Mouse (Mus musculus) liver, embryonic 15.5 days (tissue): ENCODE results near the gene Fcna. TPM values are rescaled to one million over a fixed set of nuclear protein-coding genes. Genes with fewer than 3 reads are reported as not detected.

ENCODE experiments used
- ATAC-seq: fragments of 200-750 bp; cut with Nextera tagmentation; 2 replicates; pipeline ENCODE4 v1.8.0; 2017; ENCODE audit warnings: moderate number of reproducible peaks, mild to moderate bottlenecking, moderate library complexity; ENCODE audit not compliant: insufficient read depth
- H3K27ac ChIP-seq: fragments of 300-500 bp; sonication (generic); replicated peaks from 2 replicates; pipeline ENCODE4 v1.5.1; 2015; ENCODE audit warnings: mild to moderate bottlenecking, inconsistent platforms
- H3K27me3 ChIP-seq: fragments of 300-500 bp; sonication (generic); 2 replicates; pipeline ENCODE4 v1.6.1; 2015; ENCODE audit warnings: mild to moderate bottlenecking, inconsistent platforms
- H3K36me3 ChIP-seq: fragments of 300-500 bp; sonication (generic); replicated peaks from 2 replicates; pipeline ENCODE4 v1.6.1; 2015; ENCODE audit warnings: moderate library complexity, mild to moderate bottlenecking, inconsistent platforms
- H3K4me1 ChIP-seq: fragments of 300-500 bp; sonication (generic); replicated peaks from 2 replicates; pipeline ENCODE4 v1.6.1; 2015; ENCODE audit warnings: inconsistent platforms
- H3K4me2 ChIP-seq: fragments of 300-500 bp; sonication (generic); 2 replicates; pipeline ENCODE4 v1.6.1; 2015; ENCODE audit warnings: moderate library complexity, mild to moderate bottlenecking, inconsistent platforms
- H3K4me3 ChIP-seq: fragments of 300-500 bp; sonication (generic); replicated peaks from 2 replicates; pipeline ENCODE4 v1.5.1; 2015; ENCODE audit warnings: mild to moderate bottlenecking, inconsistent platforms
- H3K9ac ChIP-seq: fragments of 300-500 bp; sonication (generic); 2 replicates; pipeline ENCODE4 v1.6.1; 2015; ENCODE audit warnings: moderate library complexity, mild to moderate bottlenecking, inconsistent platforms
- H3K9me3 ChIP-seq: fragments of 300-500 bp; sonication (generic); replicated peaks from 2 replicates; pipeline ENCODE4 v1.6.1; 2016; ENCODE audit warnings: inconsistent platforms
- WGBS: fragments of 180-500 bp; shearing (Covaris S2); methylation state at CpG from one replicate; pipeline ENCODE4 v1.1.7; 2015; ENCODE audit warnings: mixed read lengths; ENCODE audit not compliant: insufficient replicate concordance; 5-methylcytosine and 5-hydroxymethylcytosine counted together
- polyA plus RNA-seq: library from polyadenylated mRNA; unstranded; fragments of >200 nt; fragmentation: Nextera tagmentation; extraction: Ambion mirVana; gene quantifications from 2 replicates; pipeline ENCODE4 v1.2.1, GENCODE M21; 2015

Fcna gene
- polyA plus RNA-seq, result 70.4 and 90.0 TPM in 2 replicates

- no peak within 1 kb of the TSS for H3K4me2 ChIP-seq
- no peaks in the 10 kb centered on the region for H3K27me3 ChIP-seq
- peak; percentile 28; the same call in 1 of the 2 replicates for ATAC-seq
- no peak within 1 kb of the TSS for H3K27ac ChIP-seq
- no peak within 1 kb of the TSS for H3K9ac ChIP-seq
- H3K36me3 ChIP-seq, result no peaks in the 10 kb centered on the region
- no peak within 1 kb of the TSS for H3K4me3 ChIP-seq
- peaks cover 3% of the 10 kb centered on the region; the same call in 1 of the 2 replicates for H3K4me1 ChIP-seq
- H3K9me3 ChIP-seq, result no peaks in the 10 kb centered on the region
- WGBS, result 53% methylated on average over 6 of the region's 6 CpGs
These were observed at the start of gene Fcna for GRCm38 (mm10) chr2:25627811-25628210. Fcna (minus strand) TSS chr2:25628030.

GRCm38 (mm10) chr2:25676486-25676885, 48.7 kb upstream of the Fcna start, which contains the start of gene Lcn6:
Lcn6 (plus strand) TSS chr2:25676786.
- Histone ChIP-seq H3K4me1 (no peaks in the 10 kb centered on the region), H3K4me3 (no peak within 1 kb of the TSS), H3K4me2 (no peak within 1 kb of the TSS), H3K27ac (no peak within 1 kb of the TSS), H3K9ac (no peak within 1 kb of the TSS), H3K36me3 (no peaks in the 10 kb centered on the region), H3K9me3 (no peaks in the 10 kb centered on the region), H3K27me3 (no peaks in the 10 kb centered on the region)
- ATAC-seq, result no peak
- WGBS, result 60% methylated on average over 3 of the region's 3 CpGs

- Histone ChIP-seq H3K27ac (no peak overlapping the region), H3K9ac (no peak overlapping the region), H3K4me3 (no peak overlapping the region), H3K9me3 (no peaks in the 10 kb centered on the region), H3K4me1 (no peaks in the 10 kb centered on the region), H3K4me2 (no peak overlapping the region), H3K36me3 (no peaks in the 10 kb centered on the region), H3K27me3 (no peaks in the 10 kb centered on the region)
- 25% methylated on average over 1 of the region's 1 CpGs for WGBS
- ATAC-seq, result no peak
These were observed 38.7 kb upstream of the Fcna start for GRCm38 (mm10) chr2:25666516-25666915.

- no peak for ATAC-seq
- Histone ChIP-seq H3K9ac (no peak overlapping the region), H3K4me3 (no peak overlapping the region), H3K4me1 (no peaks in the 10 kb centered on the region), H3K27ac (no peak overlapping the region), H3K4me2 (no peak overlapping the region), H3K27me3 (no peaks in the 10 kb centered on the region), H3K9me3 (no peaks in the 10 kb centered on the region), H3K36me3 (no peaks in the 10 kb centered on the region)
- WGBS, result 62% methylated on average over 5 of the region's 5 CpGs
These were observed 36.3 kb upstream of the Fcna start for GRCm38 (mm10) chr2:25664125-25664524.

- WGBS, result 50% methylated on average over 1 of the region's 1 CpGs
- H3K27me3 ChIP-seq, result no peaks in the 10 kb centered on the region
- no peaks in the 10 kb centered on the region for H3K9me3 ChIP-seq
- no peak overlapping the region for H3K9ac ChIP-seq
- H3K36me3 ChIP-seq, result no peaks in the 10 kb centered on the region
- no peaks in the 10 kb centered on the region for H3K4me1 ChIP-seq
- no peak for ATAC-seq
- no peak overlapping the region for H3K27ac ChIP-seq
- H3K4me3 ChIP-seq, result no peak overlapping the region
- no peak overlapping the region for H3K4me2 ChIP-seq
These were observed 35.7 kb upstream of the Fcna start for GRCm38 (mm10) chr2:25663511-25663910.

GRCm38 (mm10) chr2:25661245-25661970, 33.6 kb upstream of the Fcna start:
- no peak overlapping the region for H3K4me2 ChIP-seq
- no peaks in the 10 kb centered on the region for H3K27me3 ChIP-seq
- no peaks in the 10 kb centered on the region for H3K9me3 ChIP-seq
- no peak overlapping the region for H3K4me3 ChIP-seq
- no peak overlapping the region for H3K9ac ChIP-seq
- 63% methylated on average over 6 of the region's 6 CpGs for WGBS
- H3K27ac ChIP-seq, result no peak overlapping the region
- ATAC-seq, result no peak
- no peaks in the 10 kb centered on the region for H3K4me1 ChIP-seq
- H3K36me3 ChIP-seq, result no peaks in the 10 kb centered on the region

- Histone ChIP-seq H3K4me1 (no peaks in the 10 kb centered on the region), H3K36me3 (no peaks in the 10 kb centered on the region), H3K4me2 (no peak overlapping the region), H3K27ac (no peak overlapping the region), H3K4me3 (no peak overlapping the region), H3K27me3 (no peaks in the 10 kb centered on the region), H3K9ac (no peak overlapping the region), H3K9me3 (no peaks in the 10 kb centered on the region)
- WGBS, result 74% methylated on average over 8 of the region's 8 CpGs
- ATAC-seq, result no peak
These were observed 32.4 kb upstream of the Fcna start for GRCm38 (mm10) chr2:25660279-25660678.

- no peaks in the 10 kb centered on the region for H3K36me3 ChIP-seq
- H3K4me3 ChIP-seq, result no peak within 1 kb of the TSS
- H3K9ac ChIP-seq, result no peak within 1 kb of the TSS
- H3K27me3 ChIP-seq, result peaks cover 5% of the 10 kb centered on the region; the same call in 1 of the 2 replicates
- no peak within 1 kb of the TSS for H3K27ac ChIP-seq
- no peak for ATAC-seq
- no peak within 1 kb of the TSS for H3K4me2 ChIP-seq
- H3K9me3 ChIP-seq, result no peaks in the 10 kb centered on the region
- H3K4me1 ChIP-seq, result no peaks in the 10 kb centered on the region
These were observed 29.8 kb upstream of the Fcna start, which contains the start of gene Lcn5 for GRCm38 (mm10) chr2:25657652-25658051. Lcn5 (plus strand) TSS chr2:25657952.

- Histone ChIP-seq H3K27me3 (peaks cover 5% of the 10 kb centered on the region; the same call in 1 of the 2 replicates), H3K36me3 (no peaks in the 10 kb centered on the region), H3K4me1 (no peaks in the 10 kb centered on the region), H3K9ac (no peak overlapping the region), H3K27ac (no peak overlapping the region), H3K9me3 (no peaks in the 10 kb centered on the region), H3K4me2 (no peak overlapping the region), H3K4me3 (no peak overlapping the region)
- no peak for ATAC-seq
- WGBS, result 69% methylated on average over 4 of the region's 4 CpGs
These were observed 29.4 kb upstream of the Fcna start for GRCm38 (mm10) chr2:25657246-25657645.

- H3K36me3 ChIP-seq, result no peaks in the 10 kb centered on the region
- no peak overlapping the region for H3K27ac ChIP-seq
- H3K9me3 ChIP-seq, result no peaks in the 10 kb centered on the region
- no peak overlapping the region for H3K4me3 ChIP-seq
- peaks cover 5% of the 10 kb centered on the region; the same call in 1 of the 2 replicates for H3K27me3 ChIP-seq
- H3K4me1 ChIP-seq, result no peaks in the 10 kb centered on the region
- no peak for ATAC-seq
- H3K9ac ChIP-seq, result no peak overlapping the region
- WGBS, result 59% methylated on average over 4 of the region's 4 CpGs
- H3K4me2 ChIP-seq, result no peak overlapping the region
These were observed 28.9 kb upstream of the Fcna start for GRCm38 (mm10) chr2:25656691-25657090.

GRCm38 (mm10) chr2:25654502-25654901, 26.7 kb upstream of the Fcna start:
- H3K27me3 ChIP-seq, result peaks cover 5% of the 10 kb centered on the region; the same call in 1 of the 2 replicates
- H3K4me1 ChIP-seq, result no peaks in the 10 kb centered on the region
- WGBS, result 28% methylated on average over 1 of the region's 1 CpGs
- no peak for ATAC-seq
- no peak overlapping the region for H3K4me2 ChIP-seq
- H3K9ac ChIP-seq, result no peak overlapping the region
- H3K36me3 ChIP-seq, result no peaks in the 10 kb centered on the region
- no peak overlapping the region for H3K4me3 ChIP-seq
- H3K27ac ChIP-seq, result no peak overlapping the region
- H3K9me3 ChIP-seq, result no peaks in the 10 kb centered on the region

- no peak within 1 kb of the TSS for H3K4me3 ChIP-seq
- H3K36me3 ChIP-seq, result no peaks in the 10 kb centered on the region
- no peaks in the 10 kb centered on the region for H3K4me1 ChIP-seq
- ATAC-seq, result no peak
- H3K27ac ChIP-seq, result no peak within 1 kb of the TSS
- no peak within 1 kb of the TSS for H3K9ac ChIP-seq
- H3K4me2 ChIP-seq, result no peak within 1 kb of the TSS
- peaks cover 5% of the 10 kb centered on the region; the same call in 1 of the 2 replicates for H3K27me3 ChIP-seq
- WGBS, result 44% methylated on average over 2 of the region's 2 CpGs
- no peaks in the 10 kb centered on the region for H3K9me3 ChIP-seq
These were observed 25.1 kb upstream of the Fcna start, which contains the start of gene Lcn8 for GRCm38 (mm10) chr2:25652902-25653301. Lcn8 (plus strand) TSS chr2:25653120.
